Mouse (Mus musculus): Measurements from ENCODE around the gene Pigk.

Gene Pigk

DNA sequence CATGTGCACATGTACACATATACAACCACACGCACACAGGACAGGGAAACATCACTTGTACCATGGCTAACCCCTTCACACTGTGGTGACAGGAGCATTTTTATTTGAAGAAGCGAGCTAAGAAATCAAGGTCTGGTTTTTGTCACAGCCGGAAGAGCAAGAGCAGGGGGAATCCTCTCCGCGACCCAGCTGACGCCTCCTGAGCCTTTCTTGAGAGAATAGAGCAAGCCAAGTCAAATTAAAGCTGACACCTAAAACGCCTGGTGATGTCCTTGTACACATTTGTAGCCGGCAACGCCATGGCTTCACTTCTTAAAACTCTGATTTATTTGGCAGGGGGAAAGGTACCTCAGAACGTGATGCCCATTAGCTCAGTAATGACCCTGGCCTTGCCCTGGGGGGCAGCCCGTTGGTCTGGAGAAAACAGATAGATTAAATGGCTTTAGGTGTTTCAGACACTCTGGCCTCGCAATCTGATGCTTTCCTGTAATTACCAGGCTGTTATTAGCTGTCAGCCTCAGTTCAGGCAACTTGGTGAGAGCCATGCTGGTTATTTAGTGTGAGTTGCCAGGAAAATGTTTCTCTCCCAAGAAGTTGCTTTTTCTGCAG, 141.2 kb downstream of the Pigk start:
- DNase-seq: no peak

DNA sequence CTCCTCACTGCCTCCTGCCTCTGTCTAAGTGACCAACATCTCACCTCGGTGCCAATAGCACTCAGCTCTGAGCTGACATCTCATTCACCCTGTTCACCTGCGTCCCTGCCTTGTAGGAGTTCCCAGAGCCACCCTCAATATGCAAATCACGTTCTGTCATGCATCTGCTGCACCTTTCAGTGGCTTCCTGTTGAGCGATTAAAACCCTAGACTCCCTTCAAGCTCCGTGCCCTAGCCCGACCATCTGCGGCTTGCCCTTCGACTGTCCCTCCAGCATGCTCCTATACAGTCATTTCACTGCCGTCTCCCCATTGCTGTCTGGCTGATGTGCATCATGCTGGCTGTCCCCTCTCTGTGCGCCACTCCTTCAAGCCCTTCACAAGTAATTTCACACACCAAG, 142.2 kb downstream of the Pigk start:
- no peak for DNase-seq

DNA sequence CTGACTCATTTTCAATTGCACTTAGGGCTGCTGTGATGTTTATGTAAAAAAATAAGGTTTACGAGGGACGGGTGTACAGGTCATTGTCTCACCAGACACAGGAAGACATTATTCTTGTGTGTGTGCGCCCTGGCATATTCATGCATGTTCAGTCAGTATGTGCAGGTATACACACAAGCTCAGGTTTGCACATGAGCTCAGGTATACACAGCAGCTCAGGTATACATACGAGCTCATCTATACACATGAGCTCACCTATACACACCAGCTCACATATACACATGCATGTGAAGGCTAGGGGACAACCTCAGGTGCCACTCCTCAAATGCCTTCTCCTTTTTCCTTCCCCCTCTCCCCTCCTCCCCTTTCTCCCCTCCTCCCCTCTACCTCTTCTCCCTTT, 147.6 kb downstream of the Pigk start:
- DNase-seq: no peak

DNA sequence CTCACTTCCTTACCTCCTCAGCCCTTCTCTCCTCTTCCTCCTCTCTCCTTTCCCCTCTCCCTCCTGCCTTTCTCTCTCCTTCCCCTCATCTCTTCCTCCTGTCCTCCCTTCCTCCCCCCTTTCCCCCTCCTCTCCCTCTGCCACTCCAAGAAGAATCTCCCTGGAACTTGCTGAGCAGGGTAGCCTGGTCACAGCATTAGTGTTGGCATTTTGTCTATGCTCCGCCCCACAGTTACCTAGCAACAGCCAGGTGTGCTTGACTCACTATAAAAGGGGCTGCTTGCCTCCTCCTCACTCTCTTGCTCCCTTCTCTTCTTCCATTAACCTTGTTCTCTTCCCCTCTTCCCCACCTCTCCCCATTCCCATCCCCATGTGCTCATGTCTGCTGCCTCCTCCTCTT, 148.1 kb downstream of the Pigk start:
- no peak for DNase-seq

DNA sequence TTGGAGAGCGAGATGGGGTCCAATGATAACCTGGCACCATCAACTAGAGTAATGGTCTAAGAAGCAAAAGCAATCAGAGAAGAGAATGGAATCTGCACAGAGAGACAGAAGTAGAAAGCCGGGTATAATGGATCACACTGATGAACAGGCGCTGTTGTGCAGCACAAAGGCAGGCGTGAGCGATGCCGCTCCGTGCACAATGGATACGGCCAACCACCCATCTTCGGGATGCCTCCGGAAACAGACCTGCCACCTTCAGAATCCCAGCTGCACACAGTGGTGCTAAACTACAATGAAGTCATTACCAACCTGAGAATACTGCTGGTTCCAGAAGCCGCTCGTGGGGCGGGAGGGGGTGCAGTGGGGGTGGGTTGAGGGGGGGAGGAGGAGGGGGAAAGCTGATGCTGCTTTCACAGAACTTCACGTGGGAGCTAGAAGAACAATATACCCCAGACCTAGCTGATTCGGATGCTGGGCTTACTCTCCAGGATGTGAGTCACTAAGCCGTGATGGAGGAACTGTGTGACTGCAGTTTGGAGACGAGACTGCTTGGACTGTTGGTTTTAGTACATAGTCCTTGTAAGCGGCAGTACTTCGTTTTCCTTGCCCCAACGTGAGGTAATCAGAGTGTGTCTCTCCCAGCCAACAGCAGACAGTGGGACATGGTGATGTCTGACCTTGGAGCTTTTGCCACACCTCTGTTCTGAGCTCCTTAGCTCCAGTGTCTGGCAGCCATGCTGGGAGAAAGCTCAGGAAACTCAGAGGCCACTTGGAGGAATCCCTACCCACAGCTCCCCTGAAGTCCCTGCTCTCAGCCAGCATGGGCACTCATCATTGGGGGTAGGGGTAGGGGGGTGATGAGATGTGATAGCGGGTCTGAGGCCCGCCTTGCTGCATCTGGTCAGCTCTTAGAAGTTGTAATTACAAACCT, 152.4 kb downstream of the Pigk start:
- no peak for DNase-seq

DNA sequence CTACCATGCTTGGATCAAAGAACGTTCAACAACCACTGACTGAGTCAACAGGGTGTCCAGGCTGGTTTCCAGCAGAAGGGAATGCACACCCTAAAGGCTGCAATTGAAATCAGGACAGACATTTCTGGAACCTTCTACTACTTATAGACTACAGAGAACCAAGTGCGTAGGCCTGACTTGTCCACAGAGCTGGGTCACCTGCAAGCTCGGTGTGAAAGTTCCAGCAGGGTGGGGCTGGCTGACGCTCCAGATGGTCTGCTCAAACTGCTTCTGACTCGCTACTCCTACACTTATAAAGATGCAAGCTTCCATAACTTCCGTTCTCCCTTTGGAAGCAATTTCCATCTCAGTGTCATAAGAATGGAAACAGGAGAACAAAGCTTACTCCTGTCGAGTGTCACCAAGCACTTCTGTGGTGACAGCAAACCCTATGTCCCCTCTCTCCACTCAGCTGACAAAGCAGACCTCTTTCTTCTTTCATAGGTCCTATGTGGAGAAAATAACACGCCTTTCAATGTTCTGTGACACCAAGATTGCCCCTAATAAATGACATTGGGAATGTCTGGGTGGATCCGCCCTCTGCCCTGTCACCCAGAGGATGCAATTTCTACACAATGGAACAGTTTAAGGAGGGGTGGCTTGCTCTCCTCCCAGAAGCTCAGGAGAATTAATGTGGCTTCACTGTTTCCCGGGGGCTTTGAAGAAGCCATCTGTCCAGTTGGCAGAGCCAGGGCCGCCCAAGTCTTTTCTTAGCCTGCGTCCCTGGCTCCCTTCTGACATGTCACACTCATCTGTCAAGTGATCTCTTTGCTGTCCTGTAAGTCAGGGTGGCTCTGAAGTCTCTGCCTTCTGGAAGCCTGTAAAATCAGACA, 154.0 kb downstream of the Pigk start:
- no peak for DNase-seq

DNA sequence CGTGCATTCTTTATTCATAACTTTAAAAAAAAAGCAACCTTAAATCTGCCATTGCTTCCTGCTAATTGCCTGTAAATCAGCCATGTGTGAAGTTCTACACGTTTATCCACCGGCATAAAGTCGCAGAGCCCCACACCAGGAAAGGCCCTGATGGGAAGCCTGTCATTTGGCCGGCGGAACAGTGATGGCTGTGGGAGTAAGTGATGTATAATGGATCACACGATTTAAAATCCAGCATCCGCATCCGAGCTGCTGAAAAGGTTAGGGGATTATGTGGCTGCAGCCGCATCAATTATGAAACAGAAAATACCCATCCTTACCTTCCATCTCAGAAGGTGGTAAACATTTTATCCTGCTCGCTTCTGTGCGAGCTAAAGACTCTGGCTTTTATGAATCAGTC, 158.2 kb downstream of the Pigk start:
- no peak for DNase-seq

DNA sequence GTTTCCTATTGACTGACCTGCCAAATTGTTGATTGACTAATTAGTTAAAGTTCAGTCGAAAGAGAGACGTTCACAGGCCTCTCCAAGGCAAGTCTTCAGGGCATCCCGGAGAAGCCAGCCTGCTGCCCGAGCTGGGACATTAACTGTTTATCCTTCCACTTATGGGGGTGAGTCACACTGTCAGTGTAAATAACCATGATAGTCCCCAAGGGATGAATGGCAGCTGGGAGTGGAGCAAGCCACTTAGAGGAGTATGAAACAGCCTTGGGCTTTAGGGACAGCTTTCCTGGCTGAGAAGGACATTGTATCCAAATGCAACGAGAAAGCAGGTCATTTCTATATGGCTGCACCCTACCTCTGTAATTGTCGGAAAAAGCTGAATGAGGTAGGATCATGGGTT, 158.7 kb downstream of the Pigk start:
- DNase-seq: no peak

DNA sequence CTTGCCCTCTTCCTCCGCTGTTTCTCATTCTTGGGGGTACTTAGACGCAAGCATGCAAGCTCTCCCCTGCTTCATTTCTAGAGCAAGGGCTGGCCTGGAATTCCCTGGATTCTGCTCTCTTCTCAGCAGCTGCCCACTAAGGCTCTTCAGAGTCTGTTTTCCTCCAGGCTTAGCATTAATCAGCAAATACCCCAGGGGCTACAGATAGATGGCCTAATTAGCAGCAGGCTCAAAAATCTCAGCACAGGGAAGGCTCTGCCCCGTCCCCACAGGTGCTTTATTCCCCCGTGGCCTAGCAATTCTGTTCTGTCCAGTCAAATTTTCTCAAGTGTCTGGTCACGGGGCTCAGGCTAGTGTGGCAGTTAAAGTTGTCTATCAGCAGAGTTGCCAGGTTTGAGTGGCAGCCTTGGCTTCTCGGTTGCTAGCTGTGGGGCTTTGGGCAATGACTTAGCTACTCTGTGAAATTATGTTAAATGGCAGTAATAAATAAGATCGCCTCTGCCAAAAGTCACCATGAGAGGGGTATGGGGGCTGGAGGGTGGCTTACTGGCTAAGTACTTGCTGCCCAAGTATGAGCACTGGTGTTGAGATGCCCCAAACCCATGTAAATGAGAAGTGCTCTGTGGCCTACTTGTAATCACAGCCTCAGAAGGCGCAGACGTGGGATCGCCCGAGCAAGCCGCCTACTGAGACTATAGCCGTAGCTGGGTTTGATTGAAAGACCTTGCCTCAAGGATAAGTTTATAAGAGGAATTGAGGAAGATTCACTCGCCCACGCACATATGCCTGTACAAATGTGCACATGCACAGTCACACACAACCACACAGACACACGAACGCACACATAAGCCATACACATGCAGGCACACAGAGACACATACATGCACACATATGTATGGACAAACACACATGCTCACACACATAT, 160.8 kb downstream of the Pigk start:
- no peak for DNase-seq

DNA sequence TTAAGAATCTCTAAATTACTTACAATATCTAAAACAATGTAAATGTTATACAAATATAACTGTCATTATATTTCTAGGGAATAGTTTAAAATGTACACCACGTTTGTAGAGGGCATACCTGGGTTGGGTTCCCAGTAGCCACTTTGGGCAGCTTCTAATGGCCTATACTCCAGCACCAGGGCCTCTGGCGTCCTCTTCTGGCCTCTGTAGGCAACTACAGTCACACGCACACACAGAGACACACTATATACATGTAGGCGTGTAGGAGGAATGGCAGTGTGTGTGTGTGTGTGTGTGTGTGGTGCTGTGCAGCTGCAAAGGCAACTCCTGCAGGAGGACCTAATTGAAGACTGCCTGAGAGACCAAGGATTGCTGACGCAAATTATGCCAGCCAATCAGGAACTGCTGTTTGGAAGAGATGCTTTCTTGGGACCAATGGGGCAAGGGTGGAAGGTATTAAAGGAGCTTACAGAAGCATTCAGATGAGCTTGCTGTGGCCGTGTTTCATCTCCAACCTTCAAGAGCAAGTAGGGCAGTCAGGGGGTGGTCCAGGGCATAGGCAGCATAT, 161.9 kb downstream of the Pigk start:
- DNase-seq: no peak

DNA sequence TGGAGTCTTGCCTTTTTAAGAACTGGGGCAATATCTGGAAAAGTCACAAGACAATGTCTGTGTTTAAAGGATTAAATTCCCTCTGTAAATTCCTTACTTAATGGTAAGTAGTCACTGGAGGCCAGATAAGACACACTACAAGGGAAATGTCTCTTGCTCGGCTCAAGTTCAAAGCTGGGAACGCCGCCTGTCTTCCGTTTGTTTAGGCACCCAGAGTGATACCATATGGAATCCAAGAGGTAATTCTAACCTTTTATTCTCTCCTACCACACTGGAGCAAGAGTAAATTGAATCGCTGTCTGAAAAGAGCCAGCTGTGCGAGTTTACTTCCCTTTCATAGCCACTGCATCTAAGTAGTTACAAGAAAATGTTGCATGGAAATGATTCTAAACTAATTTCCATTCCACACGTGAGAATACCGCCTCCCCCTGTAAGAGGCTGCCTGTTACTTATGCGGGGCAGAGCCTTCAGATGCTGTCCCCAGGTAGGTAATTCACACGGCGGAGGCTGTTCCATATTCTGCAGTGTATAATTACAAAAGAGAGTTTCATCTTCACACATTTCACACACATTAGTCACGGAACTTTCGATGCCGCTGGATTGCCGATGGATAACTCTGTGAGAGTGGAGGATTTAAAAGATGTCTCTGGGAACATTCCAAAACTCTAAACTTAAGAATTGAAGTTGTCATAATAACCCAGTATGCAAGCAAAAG, 166.4 kb downstream of the Pigk start:
- DNase-seq: peak; percentile 18 to 40

DNA sequence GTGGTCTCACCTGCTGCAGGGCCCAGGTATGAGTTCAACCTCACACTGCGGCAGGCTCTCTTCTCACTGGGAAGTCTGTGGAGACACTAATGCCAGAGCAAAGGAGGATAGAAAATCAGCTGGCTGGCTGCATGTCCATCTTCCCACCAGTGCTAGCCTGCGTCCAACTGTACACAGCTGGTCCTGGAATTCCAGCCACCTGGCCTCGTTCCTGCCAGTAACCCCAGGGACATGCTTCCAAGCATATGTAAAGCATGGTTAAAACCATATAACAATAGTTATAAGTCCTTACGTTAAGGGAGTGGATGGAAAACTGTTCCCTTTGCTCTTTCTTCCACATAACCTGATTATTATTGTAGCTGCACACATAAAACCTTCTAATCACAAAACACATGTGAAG, 167.8 kb downstream of the Pigk start:
- no peak for DNase-seq

DNA sequence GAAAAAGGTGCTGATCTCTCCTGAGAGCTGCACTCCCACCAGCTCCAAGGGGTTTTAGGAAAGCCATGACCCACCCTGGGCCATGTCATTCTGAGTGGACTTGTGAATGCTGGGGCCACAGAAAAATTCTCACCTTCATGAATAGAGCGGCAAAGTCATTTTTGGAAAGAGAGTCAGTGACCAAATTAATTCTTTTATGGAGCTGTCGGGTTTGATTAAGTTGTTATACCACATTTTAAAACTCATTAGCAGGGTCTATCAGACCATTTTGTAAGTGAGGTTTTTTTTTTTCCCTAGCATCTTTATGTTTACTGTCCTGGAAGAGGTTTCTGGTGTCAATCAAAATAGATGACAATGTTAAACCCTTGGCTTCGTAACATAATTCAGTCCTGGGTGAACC, 169.7 kb downstream of the Pigk start:
- no peak for DNase-seq

DNA sequence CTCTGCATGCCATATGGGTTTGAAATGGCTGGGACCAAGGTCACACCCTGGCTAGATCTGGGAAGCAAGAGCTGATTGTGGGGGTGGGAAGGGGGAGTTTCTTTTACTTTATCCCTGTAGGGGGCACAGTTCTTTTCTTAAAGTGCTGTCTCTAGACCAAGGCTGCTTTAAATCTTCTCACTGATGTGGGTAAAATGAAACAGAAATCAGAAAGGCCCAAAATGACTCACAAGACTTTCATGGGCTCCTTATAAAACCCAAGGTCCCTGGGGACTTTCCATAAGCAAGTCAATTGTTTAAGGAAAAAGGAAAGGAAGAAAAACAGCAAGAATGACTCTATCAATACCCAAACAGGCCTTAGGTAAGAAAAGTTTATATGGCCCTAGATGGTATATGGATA, 172.8 kb downstream of the Pigk start:
- DNase-seq: no peak

DNA sequence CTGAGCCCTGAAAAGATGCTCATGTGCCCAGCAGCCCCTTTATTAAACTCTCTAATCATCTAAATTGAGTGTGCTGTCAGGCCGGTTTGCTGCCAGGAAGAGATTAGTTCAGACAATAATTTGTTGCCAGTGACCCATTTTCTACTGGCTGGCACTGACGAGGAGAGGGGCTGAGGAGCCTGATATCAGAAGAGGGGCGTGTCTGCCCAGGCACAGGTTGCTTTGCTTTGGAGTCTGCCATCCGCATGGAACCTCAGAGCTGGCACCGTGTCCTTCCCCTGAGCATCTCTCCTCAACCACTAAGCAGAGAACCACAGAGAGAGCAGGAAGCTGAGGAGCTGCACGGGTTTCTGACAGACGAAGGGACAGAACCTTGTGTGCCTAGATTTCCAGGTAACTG, 174.2 kb downstream of the Pigk start:
- no peak for DNase-seq

DNA sequence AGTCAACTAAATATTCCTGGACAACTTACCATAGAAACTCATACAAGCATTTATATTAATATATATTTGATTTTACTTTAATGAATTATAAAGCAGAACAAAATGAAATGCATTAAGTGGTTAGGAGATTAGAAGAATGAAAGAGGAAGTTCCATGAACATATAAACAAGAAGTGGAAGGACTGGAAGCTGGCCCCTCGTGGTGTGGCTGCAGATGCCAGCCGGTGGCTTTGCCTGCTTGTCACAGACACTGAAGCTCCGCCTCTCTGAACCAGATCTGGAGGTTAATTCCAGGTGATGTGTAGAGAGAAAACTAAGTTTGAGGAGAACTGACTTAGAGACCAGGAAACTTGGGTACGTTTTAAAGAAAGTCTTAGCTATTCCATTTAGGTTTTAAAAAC, 181.0 kb downstream of the Pigk start:
- DNase-seq: no peak

DNA sequence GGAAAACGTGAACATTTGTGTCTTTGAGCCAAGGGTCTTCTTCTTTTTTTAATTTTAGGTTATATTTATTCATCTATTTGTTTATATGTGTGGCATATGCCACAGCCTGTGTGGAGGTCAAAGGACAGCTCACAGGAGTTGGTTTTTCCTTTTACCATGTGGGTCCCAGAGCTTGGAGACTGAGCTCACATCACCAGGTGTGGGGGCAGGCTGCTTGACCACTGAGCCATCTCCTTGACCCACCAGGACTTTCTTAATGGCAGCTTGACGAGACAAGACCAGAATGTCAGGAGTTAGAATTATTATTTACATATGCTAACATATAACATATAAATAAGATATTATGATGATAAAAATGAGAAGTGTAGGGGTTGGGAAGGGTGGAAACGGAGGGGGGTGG, 182.2 kb downstream of the Pigk start:
- DNase-seq: no peak

DNA sequence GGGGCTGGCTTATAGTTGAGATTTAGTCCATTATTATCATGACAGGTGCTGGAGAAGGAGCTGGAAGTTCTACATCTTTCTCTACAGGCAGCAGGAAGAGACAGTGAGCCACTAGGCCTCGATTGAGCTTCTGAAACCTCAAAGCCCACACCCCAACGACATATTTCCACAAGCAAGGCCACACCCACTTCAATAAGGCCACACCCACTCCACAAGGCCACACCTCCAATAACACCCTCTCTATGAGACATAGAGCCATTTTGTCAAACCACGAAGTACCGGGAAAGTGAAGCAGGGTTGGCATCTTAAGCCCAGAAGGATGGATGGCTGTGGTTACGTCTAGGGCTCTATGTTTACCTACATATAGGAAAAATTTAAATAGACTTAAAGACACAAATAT, 183.3 kb downstream of the Pigk start:
- no peak for DNase-seq

DNA sequence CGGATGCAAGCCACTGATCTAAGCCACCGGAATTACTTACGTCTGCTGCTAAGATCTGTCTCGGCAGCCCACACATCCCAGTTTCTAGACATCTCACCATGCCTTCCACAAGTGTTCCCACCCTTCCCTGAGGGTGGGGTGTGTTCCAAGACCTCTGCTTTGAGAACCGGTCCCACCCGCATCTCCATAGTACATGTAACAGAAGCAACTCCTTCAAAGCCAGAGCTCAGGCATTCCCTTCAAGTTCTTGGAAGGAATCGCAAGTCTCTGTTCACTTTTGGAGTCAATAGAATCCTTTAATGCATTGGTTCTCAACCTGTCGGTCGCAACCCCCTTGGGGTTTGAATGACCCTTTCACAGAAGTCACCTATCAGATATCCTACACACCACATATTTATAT, 185.0 kb downstream of the Pigk start:
- DNase-seq: no peak

DNA sequence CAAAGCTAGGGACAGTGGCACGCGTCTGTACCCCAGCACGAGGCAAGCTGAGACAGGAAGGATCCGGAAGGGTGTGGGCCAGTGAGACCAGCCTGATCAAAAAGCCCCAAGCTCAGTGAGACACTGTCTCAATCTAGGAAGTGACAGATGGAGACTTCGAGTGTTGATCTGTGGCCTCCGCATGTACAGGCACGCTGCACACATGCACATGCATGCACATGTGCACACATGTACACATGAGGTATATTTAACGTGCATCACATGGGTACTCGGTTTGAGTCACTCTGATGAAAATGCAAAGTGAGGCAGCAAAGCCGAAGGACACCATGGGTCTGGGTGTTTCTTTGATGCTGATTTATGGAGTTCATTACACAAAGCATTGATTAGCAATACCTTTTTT, 191.1 kb downstream of the Pigk start:
- DNase-seq: no peak

DNA sequence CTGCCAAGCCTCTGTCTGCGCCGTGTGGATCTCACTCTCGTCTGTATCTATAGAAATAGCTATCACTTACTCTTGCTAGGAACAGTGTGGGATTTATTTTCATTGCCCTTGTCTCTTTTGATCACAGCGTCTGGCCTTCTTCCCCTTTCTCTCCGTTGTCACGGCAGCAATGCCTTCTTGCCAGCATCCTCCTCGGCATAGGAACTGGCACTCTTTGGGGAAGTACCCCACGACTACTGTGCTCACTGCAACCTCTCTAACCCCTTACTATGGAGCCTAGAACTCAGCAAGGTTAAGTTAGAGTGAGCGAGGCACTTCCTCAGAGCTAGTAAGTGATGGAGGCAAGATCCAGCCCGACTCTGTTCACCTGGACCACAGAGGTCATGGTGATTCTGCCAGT, 191.9 kb downstream of the Pigk start:
- no peak for DNase-seq

Measured in kidney, postnatal 4 days (tissue).